Mouse (Mus musculus): ENCODE measurements around the gene Slc30a7.

Gene Slc30a7

DNA sequence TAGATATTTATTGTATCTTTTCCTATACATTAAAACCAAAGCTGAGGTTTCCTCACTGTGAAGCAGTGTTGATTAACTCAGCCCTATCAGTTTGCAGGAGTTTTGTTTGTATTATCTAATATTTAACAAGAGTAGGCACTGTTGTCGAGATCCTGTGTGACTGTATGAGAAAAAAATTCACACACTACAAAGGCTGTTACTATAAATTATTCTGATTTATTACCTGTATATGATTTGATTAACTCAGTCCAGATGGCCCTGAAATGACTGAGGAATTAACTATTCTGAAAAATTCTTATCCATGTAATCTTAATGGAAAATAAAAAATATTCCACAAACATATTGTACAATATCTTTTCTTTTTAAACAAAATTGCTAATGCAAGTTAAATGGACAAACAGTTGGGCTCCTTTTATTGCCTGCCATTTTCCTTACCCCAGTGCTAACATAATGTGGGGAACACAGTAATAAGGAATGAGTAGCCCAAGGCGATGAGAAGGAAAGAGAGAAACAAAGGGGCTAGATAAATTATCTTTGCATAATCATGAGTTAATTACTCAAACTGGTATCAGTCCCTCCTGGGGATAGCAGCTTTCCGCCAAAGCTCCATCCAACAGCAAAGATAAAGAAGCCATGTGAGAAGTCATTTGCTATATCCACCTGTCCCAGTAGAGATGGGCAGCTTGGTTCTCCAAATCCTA is 57.8 kb downstream of the Slc30a7 start:
- DNase-seq (ENCODE audit: low read depth), result no peak

DNA sequence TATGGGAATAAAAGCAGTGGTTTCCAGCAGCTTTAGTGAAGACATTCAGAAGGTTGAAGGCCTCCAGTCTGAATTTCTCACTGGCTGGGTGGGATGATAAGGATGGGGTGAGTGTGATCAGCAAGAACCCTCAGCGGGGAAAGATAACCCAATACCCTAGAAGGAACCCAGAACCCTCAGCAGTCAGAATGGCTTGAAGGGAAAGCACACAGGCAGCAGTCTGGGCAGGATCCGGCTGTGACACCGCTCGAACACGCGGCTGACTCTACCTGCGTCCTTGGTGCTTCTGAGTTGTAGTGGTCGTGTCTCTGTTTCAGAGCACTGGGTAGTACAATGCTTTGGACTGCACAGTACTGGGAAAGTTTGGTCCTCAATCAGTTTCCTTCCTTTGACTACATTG is 60.9 kb downstream of the Slc30a7 start:
- DNase-seq (ENCODE audit: low read depth), result no peak

GRCm38 (mm10) chr3:115944376-115944775 is 62.8 kb downstream of the Slc30a7 start:
- DNase-seq (ENCODE audit: low read depth), result no peak

DNA sequence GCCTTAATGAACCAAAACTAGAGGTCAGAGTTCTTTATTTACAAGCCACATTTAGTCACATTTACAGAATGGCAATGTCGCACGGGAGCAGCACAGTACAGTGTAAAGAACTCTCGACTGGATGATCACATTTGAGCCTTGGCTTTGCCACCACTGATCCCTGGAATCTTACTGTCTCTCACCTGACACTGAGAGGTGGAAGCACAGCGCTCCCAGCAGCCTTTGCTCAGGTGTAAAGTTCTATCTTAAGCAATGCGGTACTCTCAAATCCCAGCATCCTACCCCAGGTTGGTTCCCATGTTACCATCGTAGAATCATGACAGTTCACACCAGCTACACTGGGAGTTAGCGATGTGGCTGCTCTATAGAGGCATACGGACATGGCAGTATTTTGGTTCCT is 65.7 kb downstream of the Slc30a7 start:
- DNase-seq (ENCODE audit: low read depth), result no peak

- no peak for DNase-seq (ENCODE audit: low read depth)
Measured at GRCm38 (mm10) chr3:115940510-115940909, 66.7 kb downstream of the Slc30a7 start.

DNA sequence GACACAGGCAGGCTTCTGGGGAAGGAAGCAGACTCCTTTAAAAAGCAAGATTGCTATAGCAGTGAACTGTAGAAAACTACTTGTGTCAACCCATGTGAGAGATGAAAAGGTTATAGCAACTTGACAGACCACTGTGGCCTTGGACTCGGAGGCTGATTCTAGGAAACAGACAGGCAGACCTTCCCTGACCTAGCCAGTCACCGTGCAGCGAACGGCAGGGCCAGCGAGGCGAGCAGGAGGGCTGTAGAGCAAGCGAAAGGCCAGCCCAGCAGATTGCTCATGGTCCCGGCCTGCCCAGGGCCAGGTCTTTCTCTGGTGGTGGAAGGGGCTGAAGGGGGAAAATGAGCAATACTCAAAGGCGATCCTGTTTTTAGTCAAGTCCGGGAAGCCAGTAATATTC is 69.4 kb downstream of the Slc30a7 start:
- DNase-seq (ENCODE audit: low read depth), result no peak

DNA sequence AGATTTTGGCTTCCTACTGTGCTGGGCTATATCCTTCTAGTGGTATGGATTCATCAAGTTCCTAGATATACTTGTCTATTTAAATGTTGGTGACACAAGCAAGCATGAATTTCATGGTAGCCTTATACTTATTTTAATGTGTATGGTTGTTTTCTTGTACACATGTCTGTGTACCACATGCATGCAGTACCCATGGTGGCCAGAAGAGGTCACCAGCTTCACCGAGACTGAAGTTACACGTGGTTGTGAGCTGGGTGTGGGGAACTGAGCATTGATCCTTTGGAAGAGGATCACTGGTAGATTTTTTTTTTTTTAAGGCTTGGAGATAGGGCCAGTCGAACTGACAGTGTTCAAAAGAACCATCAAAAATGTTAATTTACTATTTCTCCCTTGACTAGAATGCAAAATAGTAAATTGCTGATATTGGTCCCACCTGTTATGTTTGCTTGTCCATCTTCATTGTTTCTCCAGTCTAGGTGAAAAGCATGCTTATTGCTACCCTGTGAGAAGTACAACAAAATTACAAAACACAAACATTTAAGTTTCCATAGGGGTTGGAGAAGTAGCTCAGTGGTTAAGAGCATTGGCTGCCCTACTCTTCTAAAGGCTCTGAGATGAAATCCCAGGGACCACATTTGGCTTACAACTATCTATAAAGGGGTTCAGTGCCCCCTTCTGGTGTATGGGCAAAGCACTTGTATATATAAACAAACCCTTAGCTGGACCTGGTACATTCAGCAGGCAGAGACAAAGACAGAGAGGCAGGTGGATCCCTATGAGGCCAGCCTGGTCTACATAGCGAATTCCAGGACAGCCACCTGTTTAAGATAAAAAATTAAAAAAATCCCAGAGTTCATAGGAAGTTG is 70.2 kb downstream of the Slc30a7 start:
- DNase-seq (ENCODE audit: low read depth), result peak; percentile 73

DNA sequence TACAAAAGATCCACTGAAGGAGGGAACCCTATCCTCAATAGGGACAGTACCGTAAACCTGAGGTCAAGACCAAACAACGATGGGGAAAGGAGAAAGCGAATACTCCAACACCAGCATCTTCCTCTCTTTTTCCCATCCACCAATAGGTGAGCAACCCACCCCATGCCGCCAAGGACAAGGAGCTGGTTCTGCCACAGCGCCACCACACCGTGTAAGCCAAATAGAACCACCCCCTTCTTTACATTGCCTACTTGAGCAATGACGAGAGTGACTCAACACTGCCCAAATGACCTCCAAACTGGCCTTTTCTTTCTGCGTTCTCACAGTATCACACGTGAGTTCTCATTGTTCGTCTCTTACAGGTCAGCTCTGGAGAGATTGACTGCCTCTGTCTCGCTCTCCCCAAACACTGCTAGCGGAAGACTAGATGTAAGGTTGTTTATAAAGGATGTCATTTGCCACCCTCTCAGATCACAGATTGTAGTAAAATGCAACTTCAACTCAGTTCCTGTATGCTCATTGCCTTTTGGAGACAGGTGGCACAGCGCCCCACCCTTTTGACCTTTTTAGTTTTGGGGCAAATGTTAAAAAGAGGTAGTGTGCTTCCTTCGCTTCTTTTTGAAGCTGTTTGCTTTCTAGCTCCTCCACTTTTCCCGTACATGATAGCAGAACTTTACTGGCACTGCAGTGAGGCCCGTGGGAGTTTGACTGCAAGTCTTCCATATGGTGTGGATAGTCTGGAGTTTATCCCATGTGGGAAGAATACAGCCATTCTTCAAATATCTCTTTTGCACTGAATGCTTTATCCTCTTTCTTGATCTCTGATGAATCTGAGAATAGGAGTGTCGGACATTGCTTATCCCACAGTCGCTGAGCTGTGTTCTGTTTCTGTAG is 73.7 kb downstream of the Slc30a7 start:
- peak; percentile 18 for DNase-seq (ENCODE audit: low read depth)

- DNase-seq (ENCODE audit: low read depth), result no peak
Measured at GRCm38 (mm10) chr3:115931701-115932100, 75.5 kb downstream of the Slc30a7 start.

DNA sequence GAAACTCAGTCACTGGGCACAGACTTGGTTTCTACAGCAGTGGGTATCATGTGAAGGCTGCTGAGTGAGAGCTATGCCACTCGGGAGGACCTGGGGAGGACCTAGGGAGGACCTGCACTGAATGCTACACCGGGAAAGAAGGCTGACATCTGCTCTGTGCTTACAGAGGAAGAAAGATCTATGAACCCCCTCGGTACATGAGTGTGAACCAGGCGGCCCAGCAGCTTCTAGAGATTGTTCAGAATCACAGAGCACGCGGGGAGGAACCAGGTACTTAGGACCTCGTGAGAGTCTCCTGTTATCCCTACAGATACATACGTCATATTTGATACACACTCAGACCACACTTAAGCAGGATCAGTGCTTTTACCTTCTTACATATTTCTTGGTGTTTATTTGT is 80.7 kb downstream of the Slc30a7 start:
- no peak for DNase-seq (ENCODE audit: low read depth)

DNA sequence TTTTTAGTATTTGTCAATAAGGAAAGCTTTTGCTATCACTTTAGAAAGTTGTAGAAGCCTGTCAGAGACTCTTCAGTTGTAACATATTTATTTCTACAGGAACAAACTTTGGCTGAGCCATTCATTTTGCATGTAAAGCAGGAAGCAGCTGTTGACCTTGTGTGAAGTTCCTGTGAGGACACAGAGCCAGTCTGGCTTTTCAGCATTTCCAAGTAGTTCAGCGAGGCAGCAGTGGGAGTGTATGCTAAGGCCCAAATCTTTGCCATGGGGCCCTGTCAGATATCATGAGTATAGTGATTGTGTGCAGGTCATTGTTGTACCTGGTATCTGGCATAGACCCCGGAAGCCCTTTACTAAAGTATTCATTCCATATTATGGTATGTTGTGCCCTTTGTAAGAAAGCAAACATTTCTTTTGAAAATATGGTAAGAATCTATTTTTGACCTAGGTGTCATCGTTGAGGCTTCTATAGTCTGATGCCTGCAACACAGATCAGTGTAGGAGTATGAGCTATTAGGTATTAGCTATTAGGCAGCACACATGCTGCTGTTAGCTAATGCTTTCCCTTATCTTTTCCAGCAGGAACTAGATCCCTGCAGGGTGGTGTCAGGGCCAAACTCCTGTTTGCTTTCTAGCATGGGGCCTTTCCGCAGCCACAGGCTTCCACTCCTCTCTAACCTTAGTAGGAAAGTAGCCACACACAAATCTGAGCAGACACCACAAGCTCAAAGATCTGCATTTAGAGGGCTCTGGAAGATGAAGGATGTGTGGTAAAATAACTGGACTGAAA is 82.6 kb downstream of the Slc30a7 start:
- peak; percentile 38 for DNase-seq (ENCODE audit: low read depth)

- peak; percentile 36 for DNase-seq (ENCODE audit: low read depth)
Measured at GRCm38 (mm10) chr3:115907406-115907805, 99.8 kb downstream of the Slc30a7 start.

DNA sequence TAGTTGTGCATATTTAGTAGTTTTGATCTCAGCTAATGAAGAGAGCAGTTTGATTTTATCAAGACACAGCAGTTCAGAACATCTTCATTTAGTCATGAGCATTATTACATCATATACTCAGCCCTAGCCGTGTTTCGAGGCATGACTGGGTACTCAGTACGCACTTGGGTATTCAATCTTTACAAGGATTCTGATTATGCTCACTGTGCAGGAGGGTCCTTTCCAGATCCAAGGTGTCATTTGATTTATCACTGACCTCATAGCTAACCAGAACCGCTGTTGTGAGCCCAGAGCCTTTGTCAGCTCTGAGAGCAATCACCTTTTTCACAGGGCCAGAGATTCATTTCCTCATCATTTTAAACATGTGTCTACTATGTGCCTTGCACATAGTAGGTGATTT is 101.6 kb downstream of the Slc30a7 start:
- DNase-seq (ENCODE audit: low read depth), result no peak

- DNase-seq (ENCODE audit: low read depth), result no peak
Measured at GRCm38 (mm10) chr3:115905067-115905466, 102.1 kb downstream of the Slc30a7 start.

DNA sequence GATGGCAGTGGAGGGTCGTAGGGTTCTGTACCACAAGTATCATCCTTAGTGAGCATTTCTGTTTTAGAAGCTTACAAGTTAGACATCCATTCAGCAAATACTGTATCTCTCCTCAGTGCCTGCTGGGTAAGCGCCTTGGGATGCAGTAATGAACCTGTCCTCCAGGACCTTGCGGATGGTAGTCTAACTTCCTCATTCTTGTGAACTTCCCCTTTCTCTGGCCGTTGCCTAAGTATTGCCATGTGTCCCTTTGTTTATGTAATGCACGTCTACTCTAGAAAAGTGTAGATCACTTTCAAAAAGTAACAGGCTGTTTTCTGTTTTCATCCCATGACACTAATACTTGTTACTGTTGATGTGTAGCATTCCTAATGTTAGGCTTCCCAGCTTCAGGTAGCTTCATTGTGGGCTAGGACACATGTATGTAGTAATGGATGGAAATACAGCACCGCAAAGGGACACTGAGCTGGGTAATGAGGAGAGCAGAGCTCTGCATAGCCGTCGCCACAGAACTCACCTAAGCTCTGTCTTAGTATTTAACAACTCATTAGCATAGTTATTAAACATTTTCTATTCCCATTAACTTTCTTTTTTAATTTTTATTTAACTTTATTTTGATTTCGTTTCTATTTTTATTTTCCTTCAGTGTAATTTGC is 104.8 kb downstream of the Slc30a7 start:
- peak; percentile 86 for DNase-seq (ENCODE audit: low read depth)

DNA sequence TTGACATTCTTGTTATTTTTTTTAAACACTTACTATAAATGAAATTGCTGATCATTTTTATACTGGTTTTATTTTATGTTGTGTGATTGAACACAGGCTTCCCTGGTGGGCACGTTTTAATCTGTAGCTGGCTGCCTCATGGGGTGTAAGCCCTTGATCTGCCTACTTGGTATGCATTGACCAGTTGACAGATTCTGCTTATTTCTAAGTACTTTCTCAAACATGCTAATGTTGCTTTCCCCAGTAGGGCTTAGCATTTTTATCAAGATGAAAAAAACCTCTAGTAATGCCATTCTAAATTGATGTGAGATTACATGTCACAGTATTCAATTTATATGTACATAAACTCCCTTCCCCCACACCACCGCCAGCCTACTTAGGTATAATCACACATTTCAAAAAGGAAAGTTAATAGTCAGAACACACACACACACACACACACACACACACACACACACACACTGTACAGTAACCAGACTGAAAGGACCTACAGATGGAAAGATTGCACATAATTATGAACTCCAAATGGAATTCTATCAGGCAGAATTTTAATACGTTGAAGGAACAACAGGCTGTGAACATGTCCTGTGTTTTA is 108.8 kb downstream of the Slc30a7 start:
- DNase-seq (ENCODE audit: low read depth), result no peak

- DNase-seq (ENCODE audit: low read depth), result no peak
Measured at GRCm38 (mm10) chr3:115893166-115893565, 114.0 kb downstream of the Slc30a7 start.

DNA sequence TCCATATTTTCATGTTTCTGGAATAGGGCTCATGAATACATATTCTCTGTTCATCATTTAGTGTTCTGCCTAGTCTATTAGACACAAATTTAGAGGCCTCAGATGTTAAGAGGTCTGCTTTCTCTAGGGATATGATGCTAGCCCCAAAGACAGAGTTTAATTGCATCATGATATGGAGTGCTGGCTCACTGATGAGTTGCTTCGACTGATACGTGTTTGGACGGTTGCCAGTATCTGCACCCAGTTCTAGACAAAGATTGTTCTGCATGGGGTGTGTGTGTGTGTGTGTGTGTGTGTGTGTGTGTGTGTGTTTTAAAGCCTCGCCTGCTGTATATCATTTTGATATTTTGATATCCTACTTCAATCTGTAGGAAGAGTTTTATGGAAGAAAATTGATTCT is 114.9 kb downstream of the Slc30a7 start:
- DNase-seq (ENCODE audit: low read depth), result no peak
